Mouse (Mus musculus): ENCODE measurements around the gene Cog6. TPM values are rescaled to one million over a fixed set of nuclear protein-coding genes. Genes with fewer than 3 reads are reported as not detected.
"Not testable (repeated sequence)": the region's sequence is repeated elsewhere in the genome, so short reads cannot be mapped to it uniquely, and the experiment has no call there.

The Cog6 gene
- polyA plus RNA-seq, 1 experiment = 38.8 TPM

- no peak overlapping the region for H3K4me3 ChIP-seq (ENCODE audit: insufficient read depth, low read length)
- no peaks in the 10 kb centered on the region for H3K4me1 ChIP-seq (ENCODE audit: control insufficient read depth, insufficient read depth, low read length)
- TF ChIP-seq POLR2A (IDR thresholded peaks at IDR 0.05; ENCODE audit: extremely low read depth, insufficient read depth, low read length) = no peak
- no peak for TF ChIP-seq CTCF (IDR thresholded peaks at IDR 0.05; ENCODE audit: extremely low read depth, insufficient read depth, low read length)
- H3K27ac ChIP-seq (ENCODE audit: insufficient read depth, low read length) = no peak overlapping the region
These were observed 17.0 kb downstream of the Cog6 start for GRCm38 (mm10) chr3:52999996-53000395.

- no peak overlapping the region for H3K4me3 ChIP-seq (ENCODE audit: insufficient read depth, low read length)
- TF ChIP-seq POLR2A (IDR thresholded peaks at IDR 0.05; ENCODE audit: extremely low read depth, insufficient read depth, low read length) = no peak
- no peak overlapping the region for H3K27ac ChIP-seq (ENCODE audit: insufficient read depth, low read length)
- no peaks in the 10 kb centered on the region for H3K4me1 ChIP-seq (ENCODE audit: control insufficient read depth, insufficient read depth, low read length)
These were observed 17.9 kb downstream of the Cog6 start for GRCm38 (mm10) chr3:52999016-52999744.

GRCm38 (mm10) chr3:52997381-52997780 is 19.7 kb downstream of the Cog6 start:
- H3K4me1 ChIP-seq (ENCODE audit: control insufficient read depth, insufficient read depth, low read length) = no peaks in the 10 kb centered on the region
- no peak overlapping the region for H3K27ac ChIP-seq (ENCODE audit: insufficient read depth, low read length)
- TF ChIP-seq POLR2A (IDR thresholded peaks at IDR 0.05; ENCODE audit: extremely low read depth, insufficient read depth, low read length) (no peak), CTCF (IDR thresholded peaks at IDR 0.05; ENCODE audit: extremely low read depth, insufficient read depth, low read length) (no peak)
- H3K4me3 ChIP-seq (ENCODE audit: insufficient read depth, low read length) = no peak overlapping the region

GRCm38 (mm10) chr3:52996635-52997034 is 20.4 kb downstream of the Cog6 start:
- TF ChIP-seq CTCF (IDR thresholded peaks at IDR 0.05; ENCODE audit: extremely low read depth, insufficient read depth, low read length) (no peak), POLR2A (IDR thresholded peaks at IDR 0.05; ENCODE audit: extremely low read depth, insufficient read depth, low read length) (no peak)
- H3K27ac ChIP-seq (ENCODE audit: insufficient read depth, low read length) = no peak overlapping the region

GRCm38 (mm10) chr3:52994666-52995065 is 22.4 kb downstream of the Cog6 start:
- TF ChIP-seq CTCF (IDR thresholded peaks at IDR 0.05; ENCODE audit: extremely low read depth, insufficient read depth, low read length) (peak; percentile 23; the same call in 1 of the 2 replicates), POLR2A (IDR thresholded peaks at IDR 0.05; ENCODE audit: extremely low read depth, insufficient read depth, low read length) (no peak)
- no peak overlapping the region for H3K27ac ChIP-seq (ENCODE audit: insufficient read depth, low read length)

More at GRCm38 (mm10) chr3:52996635-52997034, 20.4 kb downstream of the Cog6 start:
- no peaks in the 10 kb centered on the region for H3K4me1 ChIP-seq (ENCODE audit: control insufficient read depth, insufficient read depth, low read length)
- H3K4me3 ChIP-seq (ENCODE audit: insufficient read depth, low read length) = no peak overlapping the region

GRCm38 (mm10) chr3:52993296-52993695 is 23.7 kb downstream of the Cog6 start:
- TF ChIP-seq CTCF (IDR thresholded peaks at IDR 0.05; ENCODE audit: extremely low read depth, insufficient read depth, low read length) (no peak), POLR2A (IDR thresholded peaks at IDR 0.05; ENCODE audit: extremely low read depth, insufficient read depth, low read length) (no peak)
- H3K4me3 ChIP-seq (ENCODE audit: insufficient read depth, low read length) = no peak overlapping the region
- H3K4me1 ChIP-seq (ENCODE audit: control insufficient read depth, insufficient read depth, low read length) = peaks cover 1% of the 10 kb centered on the region
- H3K27ac ChIP-seq (ENCODE audit: insufficient read depth, low read length) = no peak overlapping the region

More at GRCm38 (mm10) chr3:52994666-52995065, 22.4 kb downstream of the Cog6 start:
- no peaks in the 10 kb centered on the region for H3K4me1 ChIP-seq (ENCODE audit: control insufficient read depth, insufficient read depth, low read length)
- no peak overlapping the region for H3K4me3 ChIP-seq (ENCODE audit: insufficient read depth, low read length)

- Histone ChIP-seq H3K4me1 (ENCODE audit: control insufficient read depth, insufficient read depth, low read length) (peaks cover 1% of the 10 kb centered on the region), H3K4me3 (ENCODE audit: insufficient read depth, low read length) (no peak overlapping the region), H3K27ac (ENCODE audit: insufficient read depth, low read length) (no peak overlapping the region)
- TF ChIP-seq CTCF (IDR thresholded peaks at IDR 0.05; ENCODE audit: extremely low read depth, insufficient read depth, low read length) (no peak), POLR2A (IDR thresholded peaks at IDR 0.05; ENCODE audit: extremely low read depth, insufficient read depth, low read length) (no peak)
These were observed 26.8 kb downstream of the Cog6 start for GRCm38 (mm10) chr3:52990041-52990737.

GRCm38 (mm10) chr3:52985508-52985941 is 31.5 kb downstream of the Cog6 start:
- peaks cover 12% of the 10 kb centered on the region for H3K4me1 ChIP-seq (ENCODE audit: control insufficient read depth, insufficient read depth, low read length)
- not testable (repeated sequence) for H3K27ac ChIP-seq (ENCODE audit: insufficient read depth, low read length); H3K4me3 ChIP-seq (ENCODE audit: insufficient read depth, low read length)

GRCm38 (mm10) chr3:52983772-52984171 is 33.3 kb downstream of the Cog6 start:
- peaks cover 12% of the 10 kb centered on the region for H3K4me1 ChIP-seq (ENCODE audit: control insufficient read depth, insufficient read depth, low read length)
- peak overlapping the region; percentile 82 for H3K27ac ChIP-seq (ENCODE audit: insufficient read depth, low read length)
- TF ChIP-seq POLR2A (IDR thresholded peaks at IDR 0.05; ENCODE audit: extremely low read depth, insufficient read depth, low read length) = no peak
- TF ChIP-seq CTCF (IDR thresholded peaks at IDR 0.05; ENCODE audit: extremely low read depth, insufficient read depth, low read length) = no peak
- no peak overlapping the region for H3K4me3 ChIP-seq (ENCODE audit: insufficient read depth, low read length)

GRCm38 (mm10) chr3:52982993-52983392 is 34.0 kb downstream of the Cog6 start:
- TF ChIP-seq POLR2A (IDR thresholded peaks at IDR 0.05; ENCODE audit: extremely low read depth, insufficient read depth, low read length) (no peak), CTCF (IDR thresholded peaks at IDR 0.05; ENCODE audit: extremely low read depth, insufficient read depth, low read length) (no peak)
- H3K27ac ChIP-seq (ENCODE audit: insufficient read depth, low read length) = 0 out of 2 replicates have a peak overlapping the region, but pooled peaks have one; percentile 5

More at GRCm38 (mm10) chr3:52982993-52983392, 34.0 kb downstream of the Cog6 start:
- Histone ChIP-seq H3K4me1 (ENCODE audit: control insufficient read depth, insufficient read depth, low read length) (peaks cover 10% of the 10 kb centered on the region), H3K4me3 (ENCODE audit: insufficient read depth, low read length) (no peak overlapping the region)

All from cortical plate, adult 2 months (tissue).